Mouse (Mus musculus) lung, adult 2 months (tissue): ENCODE measurements around the gene Fgd4.

ENCODE experiments used
- CTCF ChIP-seq: fragments of 200-500 bp; IDR thresholded peaks from 2 replicates; pipeline ENCODE4 v1.5.1; 2011; ENCODE audit warnings: mild to moderate bottlenecking, low read length, control low read depth; ENCODE audit not compliant: insufficient read depth
- POLR2A ChIP-seq: fragments of 200-500 bp; IDR thresholded peaks from 2 replicates; pipeline ENCODE4 v1.6.1; 2011; ENCODE audit warnings: low read depth, mild to moderate bottlenecking, control low read depth, low read length, borderline replicate concordance; ENCODE audit errors: extremely low read depth

- no peak for TF ChIP-seq CTCF
- TF ChIP-seq POLR2A = no peak
Measured at GRCm38 (mm10) chr16:16565786-16566185, 34.6 kb downstream of the Fgd4 start.
